Mouse (Mus musculus) midbrain, embryonic 16.5 days (tissue): Measurements from ENCODE around the gene Siva1. TPM values are rescaled to one million over a fixed set of nuclear protein-coding genes. Genes with fewer than 3 reads are reported as not detected.
A peak's percentile ranks its signal among the peaks of the same experiment; 100 is the strongest.

Experiments
- ATAC-seq: fragments of 200-750 bp; cut with Nextera tagmentation; 2 replicates; pipeline ENCODE4 v1.8.0; 2017; ENCODE audit warnings: moderate TSS enrichment
- H3K27ac ChIP-seq: fragments of 300-500 bp; sonication (generic); 2 replicates; pipeline ENCODE4 v1.5.1; 2014; ENCODE audit warnings: mild to moderate bottlenecking, low read length, mixed read lengths
- H3K27me3 ChIP-seq: fragments of 300-500 bp; sonication (generic); 2 replicates; pipeline ENCODE4 v1.6.1; 2014; ENCODE audit warnings: low read depth, low read length, mixed read lengths; ENCODE audit not compliant: control insufficient read depth, insufficient read depth
- H3K36me3 ChIP-seq: fragments of 300-500 bp; sonication (generic); 2 replicates; pipeline ENCODE4 v1.6.1; 2014; ENCODE audit warnings: mild to moderate bottlenecking, low read length, moderate library complexity, mixed read lengths; ENCODE audit not compliant: control insufficient read depth, insufficient read depth
- H3K4me1 ChIP-seq: fragments of 300-500 bp; sonication (generic); 2 replicates; pipeline ENCODE4 v1.6.1; 2014; ENCODE audit warnings: mild to moderate bottlenecking, low read length, mixed read lengths; ENCODE audit not compliant: control insufficient read depth, insufficient read depth
- H3K4me2 ChIP-seq: fragments of 300-500 bp; sonication (generic); 2 replicates; pipeline ENCODE4 v1.6.1; 2014; ENCODE audit warnings: mild to moderate bottlenecking, low read length, mixed read lengths
- H3K4me3 ChIP-seq: fragments of 300-500 bp; sonication (generic); 2 replicates; pipeline ENCODE4 v1.5.1; 2014; ENCODE audit warnings: low read depth, mild to moderate bottlenecking, low read length, moderate library complexity, mixed read lengths
- H3K9ac ChIP-seq: fragments of 300-500 bp; sonication (generic); 2 replicates; pipeline ENCODE4 v1.6.1; 2014; ENCODE audit warnings: low read depth, low read length, mixed read lengths
- H3K9me3 ChIP-seq: fragments of 300-500 bp; sonication (generic); replicated peaks from 2 replicates; pipeline ENCODE4 v1.6.1; 2014; ENCODE audit warnings: mild to moderate bottlenecking, low read length, mixed read lengths; ENCODE audit not compliant: control insufficient read depth, poor library complexity, severe bottlenecking
- WGBS: fragments of 180-500 bp; shearing (Covaris S2); extraction: QIAGEN DNeasy Blood & Tissue Kit; methylation state at CpG from one replicate; pipeline ENCODE4 v1.1.7; 2014; 5-methylcytosine and 5-hydroxymethylcytosine counted together
- polyA plus RNA-seq: library from polyadenylated mRNA; unstranded; fragments of >200 nt; fragmentation: Nextera tagmentation; extraction: Ambion mirVana; gene quantifications from 2 replicates; pipeline ENCODE4 v1.2.1, GENCODE M21; 2015

Siva1 gene
- polyA plus RNA-seq, 1 experiment from 2014 or later: 41.7 TPM

- Histone ChIP-seq H3K36me3 (peaks cover 6% of the 10 kb centered on the region; the same call in 1 of the 2 replicates), H3K9me3 (no peaks in the 10 kb centered on the region), H3K27me3 (no peaks in the 10 kb centered on the region), H3K4me3 (peak overlapping the region; percentile 72), H3K9ac (peak overlapping the region; percentile 74), H3K4me1 (peaks cover 14% of the 10 kb centered on the region), H3K27ac (peak overlapping the region; percentile 82), H3K4me2 (peak overlapping the region; percentile 82)
- ATAC-seq: no peak; the same call in 1 of the 2 replicates
- WGBS: under 1% methylated on average over 75 of the region's 75 CpGs
Measured at GRCm38 (mm10) chr12:112644855-112645506, 502 bp downstream of the Siva1 start.

GRCm38 (mm10) chr12:112646139-112646538 is 1.7 kb downstream of the Siva1 start:
- Histone ChIP-seq H3K36me3 (peaks cover 6% of the 10 kb centered on the region; the same call in 1 of the 2 replicates), H3K4me2 (peak overlapping the region; percentile 82), H3K27ac (no peak overlapping the region), H3K4me1 (peaks cover 14% of the 10 kb centered on the region), H3K9ac (0 out of 2 replicates have a peak overlapping the region, but pooled peaks have one; percentile 38), H3K9me3 (no peaks in the 10 kb centered on the region), H3K27me3 (no peaks in the 10 kb centered on the region), H3K4me3 (no peak overlapping the region)
- 68% methylated on average over 6 of the region's 6 CpGs for WGBS
- ATAC-seq: no peak

DNA sequence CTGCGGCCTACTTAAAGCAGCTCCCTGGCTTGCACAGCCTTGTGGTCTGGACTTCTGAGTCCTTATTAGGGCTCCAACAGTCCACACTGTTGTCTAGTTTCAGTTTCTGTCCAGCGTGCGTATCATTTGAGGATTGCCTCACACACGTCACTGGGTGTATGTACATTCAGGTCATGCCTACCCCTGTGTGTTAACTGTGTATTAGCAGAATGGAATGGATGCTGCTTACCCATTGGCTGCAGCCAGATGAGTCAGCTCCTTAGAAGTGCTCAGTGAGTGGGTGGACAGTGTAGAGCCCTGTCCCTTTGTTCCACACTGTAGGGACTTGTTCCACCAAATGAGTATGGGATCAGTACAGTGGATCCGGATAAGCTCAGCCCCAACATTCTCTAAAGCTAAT is 3.6 kb downstream of the Siva1 start:
- Histone ChIP-seq H3K27ac (no peak overlapping the region), H3K4me3 (no peak overlapping the region), H3K4me1 (peaks cover 14% of the 10 kb centered on the region), H3K4me2 (no peak overlapping the region), H3K27me3 (no peaks in the 10 kb centered on the region), H3K9ac (0 out of 2 replicates have a peak overlapping the region, but pooled peaks have one; percentile 25), H3K9me3 (no peaks in the 10 kb centered on the region), H3K36me3 (peaks cover 6% of the 10 kb centered on the region; the same call in 1 of the 2 replicates)
- WGBS: 96% methylated on average over 5 of the region's 5 CpGs
- ATAC-seq: no peak

DNA sequence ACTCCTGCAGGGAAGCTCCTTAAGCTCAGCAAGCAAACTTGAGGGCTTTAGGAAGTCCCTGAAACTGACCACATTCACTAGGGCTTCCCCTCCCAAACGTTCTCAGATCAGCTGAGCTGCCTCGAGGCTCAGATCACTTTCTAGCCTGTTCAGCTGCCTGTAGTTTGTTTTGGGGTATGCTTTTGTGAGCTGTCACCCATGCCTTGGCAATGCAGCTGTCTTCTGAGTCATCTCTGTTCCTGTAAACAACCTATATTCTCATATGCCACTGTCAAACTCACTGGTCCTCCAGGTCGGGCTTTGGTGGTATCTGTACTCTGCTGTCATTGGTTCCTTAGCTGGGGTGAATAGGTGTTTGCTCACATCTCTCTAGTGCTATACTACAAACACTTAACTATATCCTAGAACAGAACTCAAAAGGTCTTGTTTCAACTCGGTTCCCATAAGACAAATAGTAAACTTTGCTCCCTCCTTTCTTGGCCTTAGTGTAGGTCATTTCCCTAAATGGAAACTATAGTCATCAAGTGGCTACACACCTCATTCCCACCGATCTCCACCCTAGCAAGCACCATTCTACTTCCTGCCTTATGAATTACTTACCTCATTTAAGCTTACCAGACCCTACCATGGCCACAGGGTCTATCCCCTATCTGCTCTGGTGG is 7.4 kb downstream of the Siva1 start:
- no peak overlapping the region for H3K9ac ChIP-seq
- H3K4me2 ChIP-seq: no peak overlapping the region
- 88% methylated on average over 5 of the region's 5 CpGs for WGBS
- ATAC-seq: no peak
- H3K36me3 ChIP-seq: peaks cover 25% of the 10 kb centered on the region
- H3K9me3 ChIP-seq: no peaks in the 10 kb centered on the region
- no peak overlapping the region for H3K27ac ChIP-seq
- H3K4me1 ChIP-seq: no peaks in the 10 kb centered on the region
- H3K27me3 ChIP-seq: no peaks in the 10 kb centered on the region
- no peak overlapping the region for H3K4me3 ChIP-seq

DNA sequence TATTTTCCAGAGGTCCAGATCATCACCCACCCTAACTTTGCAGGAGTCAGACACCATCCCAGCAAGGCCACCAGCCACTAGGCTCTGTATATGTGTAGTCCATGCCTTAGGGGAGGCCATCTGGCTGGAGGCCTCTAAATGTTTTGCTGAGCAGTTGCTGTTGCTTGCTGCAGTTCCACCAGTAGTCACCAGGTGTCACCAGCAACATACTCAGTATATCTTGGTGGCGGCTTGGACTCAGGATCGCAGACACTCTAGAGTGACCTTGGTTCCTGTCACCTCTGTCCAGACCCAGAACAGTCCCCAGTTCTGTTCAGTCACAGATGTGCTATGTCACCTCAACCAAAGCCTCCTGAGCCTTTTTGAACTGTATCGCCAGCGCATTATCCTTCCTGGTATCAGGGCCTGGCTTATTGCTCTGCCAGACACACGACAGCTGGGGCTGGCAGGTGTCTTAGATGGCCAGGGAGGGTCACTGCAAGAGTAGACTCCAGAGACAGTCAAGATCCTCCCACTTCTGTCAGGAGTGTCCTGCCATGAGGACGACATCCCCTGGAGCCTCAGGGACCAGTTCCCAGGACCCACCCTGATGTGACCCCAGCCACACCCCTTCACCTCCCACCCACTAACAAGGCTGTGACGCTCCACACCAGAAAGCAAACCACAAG is 8.8 kb downstream of the Siva1 start:
- no peaks in the 10 kb centered on the region for H3K4me1 ChIP-seq
- 54% methylated on average over 7 of the region's 7 CpGs for WGBS
- no peak overlapping the region for H3K9ac ChIP-seq
- no peaks in the 10 kb centered on the region for H3K9me3 ChIP-seq
- ATAC-seq: peak; percentile 62
- H3K27ac ChIP-seq: no peak overlapping the region
- no peaks in the 10 kb centered on the region for H3K27me3 ChIP-seq
- no peak overlapping the region for H3K4me3 ChIP-seq
- H3K4me2 ChIP-seq: no peak overlapping the region
- H3K36me3 ChIP-seq: peaks cover 33% of the 10 kb centered on the region

DNA sequence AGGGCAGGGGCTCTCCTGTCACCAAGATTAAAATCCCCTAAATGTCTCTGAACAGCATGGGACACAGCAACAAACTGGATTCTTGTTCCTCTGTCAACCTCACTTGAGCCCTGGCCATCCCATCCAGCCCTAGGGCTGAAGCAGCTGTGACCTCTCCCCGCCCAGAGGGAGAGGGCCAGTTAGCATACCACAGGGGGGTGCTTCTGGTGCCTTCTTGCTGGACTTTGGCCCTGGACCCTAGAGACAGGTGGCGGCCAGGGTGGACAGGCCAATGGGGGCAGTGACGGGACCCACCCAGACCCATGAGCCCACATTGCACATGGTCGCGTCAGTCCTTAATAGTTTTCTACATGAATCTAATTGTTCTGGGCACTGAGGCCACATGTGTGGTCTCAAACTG is 9.6 kb downstream of the Siva1 start:
- no peak overlapping the region for H3K4me3 ChIP-seq
- no peak overlapping the region for H3K9ac ChIP-seq
- H3K36me3 ChIP-seq: peaks cover 40% of the 10 kb centered on the region
- no peak overlapping the region for H3K4me2 ChIP-seq
- no peak overlapping the region for H3K27ac ChIP-seq
- no peaks in the 10 kb centered on the region for H3K27me3 ChIP-seq
- H3K4me1 ChIP-seq: no peaks in the 10 kb centered on the region
- ATAC-seq: no peak
- H3K9me3 ChIP-seq: no peaks in the 10 kb centered on the region
- 90% methylated on average over 5 of the region's 5 CpGs for WGBS

DNA sequence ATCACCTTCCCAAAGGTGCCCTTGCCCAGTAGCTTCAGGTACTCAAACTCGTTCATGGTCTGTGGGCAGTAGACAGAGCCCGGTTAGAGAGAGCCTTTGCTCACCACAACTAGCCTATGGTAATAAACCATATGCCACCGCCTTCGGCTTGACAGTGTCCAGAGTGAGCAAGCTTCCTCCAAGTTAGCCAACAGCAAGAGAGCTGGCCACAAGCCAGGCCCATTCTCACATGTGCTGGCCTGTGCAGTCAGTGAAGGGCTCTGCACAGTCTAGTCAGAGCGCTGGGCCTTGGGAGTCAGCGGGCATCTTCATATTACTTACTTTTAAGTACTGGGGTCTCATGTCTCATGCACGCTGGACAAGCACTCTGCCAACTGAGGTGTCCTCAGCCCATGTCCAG is 14.1 kb downstream of the Siva1 start:
- WGBS: 93% methylated on average over 7 of the region's 7 CpGs
- Histone ChIP-seq H3K36me3 (peaks cover 56% of the 10 kb centered on the region), H3K4me2 (no peak overlapping the region)

GRCm38 (mm10) chr12:112659109-112659508 is 14.6 kb downstream of the Siva1 start:
- Histone ChIP-seq H3K4me3 (no peak overlapping the region), H3K27me3 (no peaks in the 10 kb centered on the region), H3K9me3 (no peaks in the 10 kb centered on the region), H3K36me3 (peaks cover 55% of the 10 kb centered on the region), H3K9ac (no peak overlapping the region), H3K4me1 (peaks cover 20% of the 10 kb centered on the region), H3K4me2 (no peak overlapping the region), H3K27ac (no peak overlapping the region)
- 68% methylated on average over 6 of the region's 6 CpGs for WGBS
- no peak for ATAC-seq

More for the DNA sequence above, 14.1 kb downstream of the Siva1 start:
- Histone ChIP-seq H3K9ac (no peak overlapping the region), H3K4me3 (no peak overlapping the region), H3K27me3 (no peaks in the 10 kb centered on the region), H3K4me1 (peaks cover 15% of the 10 kb centered on the region), H3K9me3 (no peaks in the 10 kb centered on the region), H3K27ac (no peak overlapping the region)
- ATAC-seq: no peak
